Mouse (Mus musculus) lung, embryonic 14.5 days (tissue): ENCODE data around the gene Fbxl13. TPM values are rescaled to one million over a fixed set of nuclear protein-coding genes. Genes with fewer than 3 reads are reported as not detected.

ENCODE experiments used
- ATAC-seq: fragments of 200-750 bp; cut with Nextera tagmentation; 2 replicates; pipeline ENCODE4 v1.8.0; 2017; ENCODE audit warnings: mild to moderate bottlenecking, moderate TSS enrichment, moderate library complexity; ENCODE audit not compliant: insufficient read depth
- DNase-seq: peaks from one replicate; pipeline ENCODE4 v3.0.0-alpha.2; 2015
- H3K27ac ChIP-seq: fragments of 300-500 bp; sonication (generic); 2 replicates; pipeline ENCODE4 v1.5.1; 2014; ENCODE audit warnings: low read depth, mild to moderate bottlenecking, moderate library complexity
- H3K27me3 ChIP-seq: fragments of 300-500 bp; sonication (generic); 2 replicates; pipeline ENCODE4 v1.6.1; 2014; ENCODE audit warnings: low read length, control low read depth; ENCODE audit not compliant: insufficient read depth
- H3K36me3 ChIP-seq: fragments of 300-500 bp; sonication (generic); 2 replicates; pipeline ENCODE4 v1.6.1; 2014; ENCODE audit warnings: control low read depth; ENCODE audit not compliant: insufficient read depth
- H3K4me1 ChIP-seq: fragments of 300-500 bp; sonication (generic); 2 replicates; pipeline ENCODE4 v1.6.1; 2014; ENCODE audit warnings: antibody characterized with exemption, control low read depth; ENCODE audit not compliant: insufficient read depth
- H3K4me2 ChIP-seq: fragments of 300-500 bp; sonication (generic); 2 replicates; pipeline ENCODE4 v1.6.1; 2014; ENCODE audit warnings: mild to moderate bottlenecking
- H3K4me3 ChIP-seq: fragments of 300-500 bp; sonication (generic); 2 replicates; pipeline ENCODE4 v1.5.1; 2014; ENCODE audit warnings: low read depth, low read length
- H3K9ac ChIP-seq: fragments of 300-500 bp; sonication (generic); 2 replicates; pipeline ENCODE4 v1.6.1; 2014
- H3K9me3 ChIP-seq: fragments of 300-500 bp; sonication (generic); 2 replicates; pipeline ENCODE4 v1.6.1; 2016; ENCODE audit warnings: low read depth, low read length, control low read depth
- CTCF ChIP-seq: IDR thresholded peaks from 2 replicates; pipeline ENCODE4 v1.5.1; 2016; ENCODE audit warnings: antibody characterized with exemption, low read depth
- WGBS: fragments of 180-500 bp; shearing (Covaris S2); extraction: QIAGEN DNeasy Blood & Tissue Kit; methylation state at CpG from one replicate; pipeline ENCODE4 v1.1.7; 2014; 5-methylcytosine and 5-hydroxymethylcytosine counted together
- polyA plus RNA-seq: library from polyadenylated mRNA; unstranded; fragments of >200 nt; fragmentation: Nextera tagmentation; extraction: Ambion mirVana; gene quantifications from 2 replicates; pipeline ENCODE4 v1.2.1, GENCODE M21; 2014

The Fbxl13 gene
- polyA plus RNA-seq, 1 experiment from 2014 or later = 0.50 TPM

DNA sequence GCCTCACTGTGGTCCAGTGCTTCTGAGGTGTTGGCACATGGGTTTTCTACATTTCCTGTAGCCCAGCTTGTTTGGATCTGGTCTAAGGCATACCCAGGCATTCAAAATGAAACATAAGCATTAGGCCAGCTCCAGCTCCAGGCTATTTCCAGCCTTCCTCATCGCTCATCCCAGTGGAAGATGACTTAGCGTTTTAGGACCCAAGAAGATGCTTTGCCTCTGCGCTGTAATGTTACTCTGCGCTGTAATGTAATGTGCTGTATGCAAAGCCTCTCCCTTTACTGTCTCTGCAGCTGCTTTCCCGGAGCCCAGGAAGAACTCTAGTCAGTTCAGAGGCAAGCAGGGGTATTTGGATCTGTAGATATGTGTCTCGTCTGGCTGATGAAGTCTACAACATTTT, 12.6 kb upstream of the Fbxl13 start:
- Histone ChIP-seq H3K36me3 (peaks cover 46% of the 10 kb centered on the region), H3K9me3 (no peaks in the 10 kb centered on the region), H3K4me3 (no peak overlapping the region), H3K27ac (no peak overlapping the region), H3K4me1 (no peaks in the 10 kb centered on the region), H3K4me2 (no peak overlapping the region), H3K27me3 (no peaks in the 10 kb centered on the region), H3K9ac (no peak overlapping the region)
- DNase-seq (no peak), ATAC-seq (no peak)
- no peak for TF ChIP-seq CTCF
- 88% methylated on average over 6 of the region's 6 CpGs for WGBS

DNA sequence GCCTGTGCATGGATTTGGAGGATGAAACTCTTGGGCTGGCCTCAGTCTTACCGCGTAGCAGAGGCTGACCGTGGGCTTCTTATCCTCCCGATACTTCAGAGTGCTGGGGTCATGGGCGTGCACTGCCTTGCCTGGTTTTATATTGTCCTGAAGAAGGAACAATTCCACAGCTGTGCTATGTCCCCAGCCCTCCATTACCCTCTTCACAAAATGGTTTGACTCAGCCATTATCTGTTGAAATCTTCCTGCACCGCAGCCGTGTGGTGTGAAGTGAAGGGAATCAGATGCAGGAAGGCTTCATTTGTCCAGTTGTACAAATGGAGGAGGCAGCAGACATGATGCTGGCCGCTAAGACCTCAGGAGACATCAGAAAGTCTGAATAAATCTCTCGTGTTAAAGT, 11.5 kb upstream of the Fbxl13 start:
- ATAC-seq = peak; percentile 83
- Histone ChIP-seq H3K4me2 (no peak overlapping the region), H3K4me3 (no peak overlapping the region), H3K27ac (0 out of 2 replicates have a peak overlapping the region, but pooled peaks have one; percentile 16), H3K4me1 (no peaks in the 10 kb centered on the region), H3K9ac (no peak overlapping the region), H3K36me3 (peaks cover 49% of the 10 kb centered on the region), H3K9me3 (no peaks in the 10 kb centered on the region), H3K27me3 (no peaks in the 10 kb centered on the region)
- no peak for TF ChIP-seq CTCF
- 57% methylated on average over 9 of the region's 9 CpGs for WGBS
- DNase-seq = peak; percentile 76

DNA sequence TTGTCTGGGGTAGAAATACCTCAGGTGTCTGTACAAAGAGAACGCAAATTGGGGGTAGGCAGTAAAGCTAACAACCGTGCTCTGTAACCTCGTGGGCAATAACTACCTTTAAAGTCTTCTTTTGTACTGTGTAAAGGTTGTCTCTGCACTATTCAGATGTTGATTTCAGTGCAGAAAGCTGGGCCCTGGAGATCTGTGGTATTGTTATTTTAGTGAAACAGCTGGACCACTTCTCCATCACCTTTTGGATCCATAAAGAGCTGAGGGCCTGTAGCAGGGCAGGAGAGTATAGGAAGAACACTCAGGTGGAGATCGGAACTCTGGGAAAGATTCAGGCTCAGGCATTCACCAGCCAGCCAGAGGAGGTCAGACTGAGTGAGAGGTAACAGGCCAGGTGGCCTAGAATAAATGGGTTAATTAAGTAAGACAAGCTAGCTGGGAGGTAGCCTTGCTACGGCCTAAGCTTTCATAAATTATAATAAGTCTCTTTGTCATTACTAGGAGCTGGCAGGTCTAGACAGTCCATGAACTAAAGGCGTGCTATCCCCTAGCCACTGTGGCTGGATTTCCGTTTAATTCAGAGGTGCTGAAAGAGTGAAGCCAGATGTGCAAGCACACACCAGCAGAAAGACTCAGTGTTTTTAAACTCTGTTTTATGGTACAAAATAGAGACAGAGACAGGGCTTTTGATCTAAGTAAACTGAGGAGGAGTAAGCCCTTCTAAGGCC, 6.6 kb upstream of the Fbxl13 start:
- Histone ChIP-seq H3K4me1 (no peaks in the 10 kb centered on the region), H3K27ac (no peak overlapping the region), H3K27me3 (no peaks in the 10 kb centered on the region), H3K36me3 (peaks cover 68% of the 10 kb centered on the region), H3K4me3 (no peak overlapping the region), H3K9ac (no peak overlapping the region), H3K4me2 (no peak overlapping the region), H3K9me3 (no peaks in the 10 kb centered on the region)
- no peak for TF ChIP-seq CTCF
- WGBS = 67% methylated on average over 7 of the region's 7 CpGs
- DNase-seq = peak; percentile 36
- ATAC-seq = 0 out of 2 replicates have a peak, but pooled peaks have one; percentile 21

DNA sequence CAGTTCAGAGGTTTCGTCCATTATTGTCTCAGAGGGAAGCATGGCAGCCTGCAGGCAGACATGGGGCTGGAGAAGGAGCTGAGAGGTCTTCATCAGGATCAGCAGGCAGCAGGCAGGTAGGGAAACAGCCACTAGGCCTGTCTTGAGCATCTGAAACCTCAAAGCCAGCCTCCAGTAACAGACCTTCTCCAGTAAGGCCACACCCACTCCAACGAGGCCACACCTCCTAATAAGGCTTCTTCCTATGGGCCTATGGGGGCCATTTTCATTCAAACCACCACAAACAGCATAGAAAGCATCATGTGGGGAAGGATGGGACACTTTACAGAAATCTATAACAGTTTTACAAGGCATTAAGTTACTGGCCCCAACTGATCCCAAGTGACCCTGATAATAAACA, 5.3 kb upstream of the Fbxl13 start:
- DNase-seq (no peak), ATAC-seq (no peak)
- no peak for TF ChIP-seq CTCF
- Histone ChIP-seq H3K4me1 (peaks cover 3% of the 10 kb centered on the region; the same call in 1 of the 2 replicates), H3K4me3 (no peak overlapping the region), H3K9me3 (no peaks in the 10 kb centered on the region), H3K4me2 (no peak overlapping the region), H3K27ac (no peak overlapping the region), H3K27me3 (no peaks in the 10 kb centered on the region), H3K9ac (no peak overlapping the region), H3K36me3 (peaks cover 64% of the 10 kb centered on the region)
- WGBS = 66% methylated on average over 2 of the region's 2 CpGs

DNA sequence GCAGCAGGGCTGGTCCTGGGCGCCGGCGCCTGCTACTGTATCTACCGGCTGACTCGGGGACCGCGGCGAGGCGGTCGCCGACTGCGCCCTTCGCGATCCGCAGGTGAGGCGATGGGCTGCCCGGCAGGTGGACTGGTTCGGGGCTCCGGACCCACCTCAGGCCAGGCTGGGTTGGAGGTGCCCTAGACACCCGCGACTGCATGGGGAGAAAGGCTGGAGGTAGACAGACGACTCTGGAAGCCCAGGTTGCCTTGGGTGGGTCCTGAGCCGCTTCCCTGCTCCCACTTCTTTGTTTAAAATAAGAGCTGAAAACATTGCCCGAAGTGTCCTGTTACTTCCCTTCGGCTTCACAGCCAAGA, 678 bp upstream of the Fbxl13 start:
- DNase-seq = no peak

DNA sequence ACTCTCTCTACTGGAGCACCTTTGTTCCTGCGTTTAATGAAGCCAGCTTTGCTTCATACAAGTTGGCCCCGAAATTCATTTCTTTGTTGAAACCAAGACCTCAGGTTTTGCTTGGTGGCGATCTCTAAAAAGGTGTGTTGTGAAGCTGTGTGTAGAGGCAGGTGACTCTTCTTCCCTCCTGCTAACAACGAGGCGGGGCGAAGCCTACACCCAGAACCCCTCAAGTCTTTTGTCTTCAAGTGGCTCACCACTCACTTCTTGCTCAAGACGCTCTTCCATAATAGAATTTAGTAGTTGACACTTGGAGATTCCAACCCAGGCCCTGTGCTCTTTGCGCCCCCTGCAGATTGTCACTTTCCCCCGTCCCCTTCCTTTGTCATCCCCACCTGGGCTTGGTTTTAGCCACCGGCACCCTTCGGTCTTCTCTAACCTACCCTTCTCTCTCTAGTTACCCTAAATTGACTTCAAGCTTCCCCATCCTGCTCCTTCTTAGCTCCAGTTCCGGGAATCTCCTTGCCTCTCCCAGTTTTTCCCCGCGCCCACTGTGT, 469 bp downstream of the Fbxl13 start:
- H3K4me1 ChIP-seq = peaks cover 3% of the 10 kb centered on the region; the same call in 1 of the 2 replicates
- H3K36me3 ChIP-seq = peaks cover 22% of the 10 kb centered on the region
- no peaks in the 10 kb centered on the region for H3K27me3 ChIP-seq
- H3K4me2 ChIP-seq = peak overlapping the region; percentile 61
- peak; percentile 46 for TF ChIP-seq CTCF
- H3K9me3 ChIP-seq = no peaks in the 10 kb centered on the region
- ATAC-seq (peak; percentile 3; the same call in 1 of the 2 replicates), DNase-seq (no peak)
- 10% methylated on average over 14 of the region's 14 CpGs for WGBS
- peak overlapping the region; percentile 58 for H3K27ac ChIP-seq
- no peak overlapping the region for H3K9ac ChIP-seq
- peak overlapping the region; percentile 71 for H3K4me3 ChIP-seq

More for the DNA sequence above, 678 bp upstream of the Fbxl13 start:
- peak overlapping the region; percentile 71 for H3K4me3 ChIP-seq
- no peak for TF ChIP-seq CTCF
- peak overlapping the region; percentile 74 for H3K9ac ChIP-seq
- no peaks in the 10 kb centered on the region for H3K9me3 ChIP-seq
- no peaks in the 10 kb centered on the region for H3K27me3 ChIP-seq
- H3K36me3 ChIP-seq = peaks cover 34% of the 10 kb centered on the region
- H3K4me2 ChIP-seq = peak overlapping the region; percentile 61
- peaks cover 3% of the 10 kb centered on the region; the same call in 1 of the 2 replicates for H3K4me1 ChIP-seq
- no peak; the same call in none of the 2 replicates for ATAC-seq
- WGBS = under 1% methylated on average over 25 of the region's 25 CpGs
- peak overlapping the region; percentile 87 for H3K27ac ChIP-seq

DNA sequence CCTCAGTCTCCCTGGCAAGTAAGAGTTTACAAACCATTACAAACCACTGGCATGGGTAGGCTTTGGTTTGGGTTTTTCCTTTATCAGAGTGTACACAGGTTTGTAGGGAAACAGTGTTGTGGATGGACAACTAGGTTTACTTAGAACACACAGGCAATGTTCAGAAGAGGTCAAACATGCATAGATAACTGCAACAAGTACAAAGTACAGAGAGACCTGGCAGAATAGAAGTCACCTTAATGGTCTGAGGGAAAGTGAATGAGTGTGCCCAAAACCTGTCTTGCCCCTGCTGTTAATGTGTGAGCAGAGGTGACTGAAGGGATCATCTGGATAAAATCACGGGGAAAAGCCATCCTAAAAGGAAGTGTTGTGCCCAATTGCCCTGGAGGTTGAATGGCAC, 1.8 kb downstream of the Fbxl13 start:
- H3K36me3 ChIP-seq = peaks cover 9% of the 10 kb centered on the region
- H3K4me1 ChIP-seq = peaks cover 3% of the 10 kb centered on the region; the same call in 1 of the 2 replicates
- DNase-seq (no peak), ATAC-seq (no peak)
- 24% methylated on average over 1 of the region's 1 CpGs for WGBS
- no peaks in the 10 kb centered on the region for H3K27me3 ChIP-seq
- no peak overlapping the region for H3K9ac ChIP-seq
- H3K27ac ChIP-seq = no peak overlapping the region
- H3K9me3 ChIP-seq = no peaks in the 10 kb centered on the region
- H3K4me2 ChIP-seq = no peak overlapping the region
- TF ChIP-seq CTCF = no peak
- no peak overlapping the region for H3K4me3 ChIP-seq
